Mouse (Mus musculus) erythroblast, adult 5-6 weeks (primary cell): Measurements from ENCODE around the gene Hist1h2ao. TPM values are rescaled to one million over a fixed set of nuclear protein-coding genes. Genes with fewer than 3 reads are reported as not detected.

ENCODE experiments used
- ATAC-seq: replicated peaks from 2 replicates; pipeline ENCODE4 v1.8.0; 2016; ENCODE audit warnings: moderate number of reproducible peaks, mild to moderate bottlenecking, moderate TSS enrichment, inconsistent platforms; ENCODE audit not compliant: poor library complexity, low FRiP score, severe bottlenecking
- total RNA-seq, 2 experiments: library from RNA; stranded (forward) in 1 of 2; stranded (reverse) in 1 of 2; fragments of 150-400 nt in 1 of 2; fragments of 200-764, 138-1000 nt in 1 of 2; gene quantifications; 2 replicates each; pipeline versions ENCODE4 v1.2.3 to v1.2.4; 2015 to 2017; ENCODE audit warnings: low replicate concordance in 2 of 2

Hist1h2ao gene
- total RNA-seq (2015; ENCODE audit: low replicate concordance): 63.1 and 86.1 TPM in 2 replicates
- total RNA-seq (2017; ENCODE audit: low replicate concordance): 517 TPM in 1 of 2 replicates, not detected in the other

- peak; percentile 88 for ATAC-seq
Measured at GRCm38 (mm10) chr13:21810073-21810472, at the start of gene Hist1h2ao, which contains the start of gene Hist1h2bq. TSS of gene Hist1h2ao (plus strand) at chr13:21810465. TSS of gene Hist1h2bq (minus strand) at chr13:21810197.

DNA sequence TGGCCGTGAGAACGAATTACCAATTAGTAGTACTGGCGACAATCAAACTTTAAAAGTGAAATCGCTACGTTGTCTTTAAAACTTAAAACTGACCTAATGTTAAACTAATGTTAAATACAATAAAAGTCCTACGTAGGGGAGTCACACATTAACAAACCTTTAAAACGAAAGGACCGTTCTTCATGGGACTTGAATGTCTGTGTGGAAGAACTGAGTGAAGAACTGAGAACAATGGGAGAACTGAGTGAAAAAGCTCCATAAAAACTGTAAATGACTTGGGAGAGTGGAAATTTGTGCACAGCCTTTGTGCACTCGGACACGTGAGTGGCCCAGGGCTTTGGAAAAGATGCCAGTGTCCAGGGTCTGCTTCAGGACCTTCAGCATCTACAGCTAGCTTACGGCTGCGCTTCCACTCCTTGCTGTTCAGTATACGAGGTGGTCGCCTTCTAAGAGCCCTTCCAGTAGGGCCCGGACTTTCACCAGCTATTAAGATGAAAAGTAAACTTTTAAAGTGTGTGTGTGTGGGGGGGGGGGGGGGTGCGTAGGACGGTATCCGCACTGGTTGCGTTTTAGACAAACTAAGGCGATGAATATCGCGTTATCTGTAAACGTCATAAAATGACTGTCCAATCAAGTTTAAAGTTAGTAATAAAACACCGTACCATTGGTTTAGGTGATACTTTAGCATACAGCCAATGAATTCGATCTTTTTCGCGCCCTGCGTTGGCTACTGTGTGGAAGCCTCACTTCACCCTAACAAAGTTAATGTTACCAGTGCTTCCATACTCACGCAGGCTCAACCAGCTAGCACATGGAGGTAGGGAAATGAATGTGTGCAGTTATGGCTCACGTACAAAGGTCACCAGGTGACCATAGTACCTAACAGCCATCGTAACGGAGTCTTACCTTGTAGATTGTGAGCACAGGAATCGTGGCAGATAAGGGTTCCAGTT, 31.2 kb upstream of the Hist1h2ao start:
- peak; percentile 58 for ATAC-seq

DNA sequence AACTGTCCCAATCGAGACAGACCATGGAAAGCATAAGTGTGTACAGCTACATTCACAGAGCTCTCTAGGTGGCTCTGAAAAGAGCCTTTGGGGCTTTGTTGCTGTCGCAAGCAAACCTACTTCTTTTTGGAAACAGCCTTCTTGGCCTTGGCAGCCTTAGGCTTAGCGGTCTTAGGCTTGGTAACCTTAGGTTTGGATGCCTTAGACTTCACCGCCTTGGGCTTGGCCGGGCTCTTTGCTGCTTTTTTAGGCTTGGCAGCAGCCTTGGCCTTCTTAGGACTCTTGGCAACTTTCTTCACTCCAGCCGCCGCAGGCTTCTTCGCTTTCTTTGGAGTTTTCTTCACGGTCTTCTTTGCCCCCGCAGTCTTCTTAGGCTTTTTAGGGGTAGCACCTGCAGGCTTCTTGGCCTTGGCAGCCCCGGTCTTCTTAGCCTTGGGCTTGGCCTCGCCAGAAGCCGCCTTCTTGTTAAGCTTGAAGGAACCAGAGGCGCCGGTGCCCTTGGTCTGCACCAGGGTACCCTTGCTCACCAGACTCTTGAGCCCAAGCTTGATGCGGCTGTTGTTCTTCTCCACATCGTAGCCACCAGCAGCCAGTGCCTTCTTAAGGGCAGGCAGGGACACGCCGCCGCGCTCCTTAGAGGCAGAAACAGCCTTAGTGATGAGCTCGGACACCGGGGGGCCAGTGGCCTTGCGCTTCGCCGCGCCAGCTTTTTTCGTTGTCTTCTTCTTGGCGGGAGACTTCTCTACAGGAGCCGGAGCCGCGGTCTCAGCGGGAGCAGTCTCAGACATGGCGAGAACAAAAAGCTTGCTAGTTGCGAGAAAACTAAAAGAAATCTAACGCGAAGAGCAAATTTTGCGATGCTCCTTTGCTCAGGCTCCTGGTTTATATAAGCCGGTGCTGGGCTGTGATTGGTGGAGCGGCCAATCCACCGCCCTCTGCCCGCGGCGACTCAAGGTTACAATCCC, 30.2 kb upstream of the Hist1h2ao start, which contains the start of gene Hist1h1b:
Gene Hist1h1b, minus strand, starts transcription at position 859 of the 965 bp plus-strand sequence.
- ATAC-seq: peak; percentile 47

GRCm38 (mm10) chr13:21781021-21781555, 29.2 kb upstream of the Hist1h2ao start:
- ATAC-seq: no peak

DNA sequence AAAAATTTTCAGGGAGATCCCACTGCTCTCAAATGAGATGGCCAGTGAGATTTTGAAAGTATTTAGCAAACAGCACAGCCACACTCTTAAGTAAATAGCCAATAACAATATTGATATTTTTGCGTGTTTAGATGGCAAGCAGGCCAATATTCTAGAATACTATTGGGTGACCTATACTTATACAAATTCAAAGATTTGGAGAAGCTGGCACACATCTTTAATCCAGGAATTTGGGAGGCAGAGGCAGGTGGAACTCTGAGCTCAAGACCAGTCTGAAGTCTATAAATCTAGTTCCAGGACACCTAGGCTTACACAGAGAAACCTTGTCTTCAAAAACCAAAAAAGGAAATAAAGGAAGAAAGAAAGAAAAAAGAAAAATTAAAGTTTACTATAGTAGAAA, 28.6 kb upstream of the Hist1h2ao start:
- ATAC-seq: no peak

GRCm38 (mm10) chr13:21782361-21783254, 27.7 kb upstream of the Hist1h2ao start:
- ATAC-seq: 0 out of 2 replicates have a peak, but pooled peaks have one; percentile 1

DNA sequence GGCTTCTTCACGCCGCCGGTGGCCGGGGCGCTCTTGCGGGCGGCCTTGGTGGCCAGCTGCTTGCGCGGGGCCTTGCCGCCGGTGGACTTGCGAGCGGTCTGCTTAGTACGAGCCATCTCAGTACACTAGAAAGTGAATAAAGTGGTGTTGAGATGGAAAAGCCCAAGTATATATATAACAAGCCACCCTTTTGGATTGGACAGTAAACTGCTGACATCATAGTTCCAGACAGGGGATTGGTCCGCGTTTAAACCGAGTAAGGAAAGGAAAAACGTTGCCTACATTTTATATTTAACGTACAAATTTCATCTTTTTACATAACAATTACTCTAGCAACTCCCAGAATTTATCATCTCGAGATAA, 27.0 kb upstream of the Hist1h2ao start, which contains the start of gene Hist1h3i:
Gene Hist1h3i, minus strand, starts transcription at position 116 of the 363 bp plus-strand sequence.
- peak; percentile 27 for ATAC-seq

DNA sequence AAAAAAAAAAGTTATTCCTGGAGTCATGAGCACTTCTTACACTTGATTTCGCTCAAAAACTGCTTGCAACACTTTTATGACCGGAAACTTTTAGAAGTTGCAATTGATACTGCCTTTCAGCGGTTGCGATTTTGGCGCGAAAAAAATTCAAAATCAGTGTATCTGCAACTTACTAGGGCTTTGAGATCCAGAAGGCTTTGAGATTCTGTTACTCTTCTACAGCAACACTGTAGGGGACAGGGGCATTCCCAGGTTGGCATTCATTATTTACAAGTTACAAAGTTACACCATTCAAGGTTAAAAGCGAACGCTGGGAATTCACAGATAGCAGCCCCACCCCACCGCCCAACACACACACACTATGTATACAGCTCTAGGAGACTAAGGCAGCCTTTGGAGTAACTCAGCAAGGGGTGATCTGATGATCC, 26.5 kb upstream of the Hist1h2ao start:
- ATAC-seq: no peak

DNA sequence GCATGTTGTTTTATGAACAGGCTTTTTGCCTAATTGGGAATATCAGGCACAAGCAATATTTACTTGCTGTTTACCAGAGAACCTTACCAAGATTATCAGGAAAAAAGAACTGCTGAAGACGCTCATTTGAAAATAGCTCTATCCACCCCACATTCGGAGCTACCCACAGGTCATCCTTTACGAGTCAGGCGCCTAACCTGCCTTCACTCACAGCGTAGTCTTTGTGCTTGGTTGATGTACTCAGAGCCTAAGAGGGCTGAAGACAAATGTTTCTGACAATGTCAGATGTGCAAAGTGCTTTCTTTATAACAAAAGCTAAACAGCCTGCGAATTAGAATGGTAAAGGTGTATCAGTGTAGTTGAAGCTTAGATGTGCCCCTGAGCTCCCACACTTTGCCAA, 26.0 kb upstream of the Hist1h2ao start:
- no peak for ATAC-seq

GRCm38 (mm10) chr13:21786189-21786898, 23.9 kb upstream of the Hist1h2ao start:
- ATAC-seq: peak; percentile 13

GRCm38 (mm10) chr13:21786899-21787629, 23.2 kb upstream of the Hist1h2ao start, which contains the start of the genes Hist1h2an and Hist1h2bp:
TSS of gene Hist1h2an (minus strand) at chr13:21787218.
TSS of gene Hist1h2bp (plus strand) at chr13:21787461.
- ATAC-seq: peak; percentile 78

DNA sequence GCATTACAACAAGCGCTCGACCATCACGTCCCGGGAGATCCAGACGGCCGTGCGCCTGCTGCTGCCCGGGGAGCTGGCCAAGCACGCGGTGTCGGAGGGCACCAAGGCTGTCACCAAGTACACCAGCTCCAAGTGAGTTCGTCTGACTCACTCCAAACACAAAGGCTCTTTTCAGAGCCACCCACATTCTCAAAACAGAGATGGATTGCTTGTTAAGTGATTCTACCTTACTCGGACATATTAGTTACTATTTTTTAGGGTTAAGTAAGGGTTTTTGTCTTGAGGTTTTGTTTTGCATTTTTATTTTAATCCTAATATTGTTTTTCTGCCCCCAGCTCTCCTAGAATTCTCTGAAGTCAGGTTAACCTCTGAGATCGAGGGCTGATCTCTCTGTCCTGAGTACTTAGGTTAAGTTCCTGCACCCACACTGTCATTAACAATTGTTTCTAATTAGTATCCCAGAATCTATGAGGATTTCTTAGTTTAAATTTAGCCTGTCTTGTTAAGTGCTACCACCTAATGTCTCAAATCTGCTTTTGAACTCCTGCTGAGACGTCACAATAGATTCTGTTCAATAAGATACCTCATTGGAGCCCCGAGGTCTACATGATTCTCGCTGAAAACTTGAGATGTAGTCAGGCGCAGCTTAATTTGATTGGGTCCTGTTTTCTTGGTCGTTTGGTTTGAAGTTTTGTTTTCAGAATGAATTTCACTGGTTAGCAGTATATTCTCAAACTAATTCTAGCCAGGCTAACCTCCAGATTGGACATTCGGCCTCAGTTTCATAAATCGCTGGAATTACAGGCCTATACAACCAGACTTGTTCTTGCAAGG, 22.3 kb upstream of the Hist1h2ao start:
- ATAC-seq: no peak

GRCm38 (mm10) chr13:21789925-21790324, 20.3 kb upstream of the Hist1h2ao start:
- no peak for ATAC-seq

DNA sequence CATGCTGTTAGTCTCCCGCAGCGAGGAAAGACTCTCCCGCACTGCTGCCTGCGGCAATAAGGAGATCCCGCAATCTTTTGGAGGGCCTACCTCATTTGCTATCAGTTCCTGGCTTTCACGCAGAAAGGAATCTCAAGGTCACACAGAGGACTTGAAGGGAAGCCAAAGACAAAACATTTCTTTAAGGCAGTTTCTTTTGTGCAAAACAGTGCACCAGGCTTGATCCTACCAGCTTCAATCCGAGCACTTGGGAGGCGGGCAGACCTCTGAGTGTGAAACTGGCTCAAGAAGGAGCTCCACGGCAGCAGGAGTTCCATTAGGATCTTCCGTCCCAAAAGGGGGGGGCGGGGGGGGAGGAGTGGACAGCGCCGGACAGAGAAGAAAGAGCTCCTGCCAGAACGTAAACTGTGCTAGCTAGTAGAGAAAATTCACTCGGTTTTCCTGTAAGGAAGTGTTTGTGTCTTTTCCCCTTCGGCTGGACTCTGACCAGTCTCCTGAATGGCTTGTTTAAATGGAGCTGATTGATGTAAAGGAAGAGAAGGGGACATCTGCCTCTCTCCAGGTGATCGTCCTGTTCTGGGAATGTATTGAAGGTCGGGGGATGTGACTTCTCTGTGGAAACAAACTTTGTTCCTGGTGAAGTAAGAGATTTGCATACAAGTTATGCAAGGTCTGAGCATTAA, 19.5 kb upstream of the Hist1h2ao start:
- ATAC-seq: no peak

DNA sequence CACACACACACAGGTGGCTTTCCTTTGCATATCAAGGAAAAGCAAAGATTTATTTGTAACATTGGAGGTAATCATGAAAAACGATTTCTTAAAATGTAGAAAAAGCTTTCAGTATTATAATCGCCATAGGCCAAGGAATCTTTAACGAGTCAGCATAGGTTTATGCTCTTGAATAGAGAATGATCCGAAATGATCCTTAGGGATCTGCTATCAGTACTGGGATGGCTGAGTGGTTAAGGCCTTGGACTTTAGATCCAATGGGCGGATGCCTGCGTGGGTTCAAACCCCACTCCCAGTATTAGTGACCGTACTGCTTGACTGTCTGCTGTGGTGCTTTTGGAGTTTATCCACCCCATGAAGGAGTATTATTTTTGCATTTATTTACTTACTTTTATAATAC, 14.7 kb upstream of the Hist1h2ao start:
- ATAC-seq: no peak

GRCm38 (mm10) chr13:21797163-21797562, 13.1 kb upstream of the Hist1h2ao start:
- peak; percentile 84 for ATAC-seq
